Mouse (Mus musculus): ENCODE results near the gene Gprc5b.

Gene Gprc5b

DNA sequence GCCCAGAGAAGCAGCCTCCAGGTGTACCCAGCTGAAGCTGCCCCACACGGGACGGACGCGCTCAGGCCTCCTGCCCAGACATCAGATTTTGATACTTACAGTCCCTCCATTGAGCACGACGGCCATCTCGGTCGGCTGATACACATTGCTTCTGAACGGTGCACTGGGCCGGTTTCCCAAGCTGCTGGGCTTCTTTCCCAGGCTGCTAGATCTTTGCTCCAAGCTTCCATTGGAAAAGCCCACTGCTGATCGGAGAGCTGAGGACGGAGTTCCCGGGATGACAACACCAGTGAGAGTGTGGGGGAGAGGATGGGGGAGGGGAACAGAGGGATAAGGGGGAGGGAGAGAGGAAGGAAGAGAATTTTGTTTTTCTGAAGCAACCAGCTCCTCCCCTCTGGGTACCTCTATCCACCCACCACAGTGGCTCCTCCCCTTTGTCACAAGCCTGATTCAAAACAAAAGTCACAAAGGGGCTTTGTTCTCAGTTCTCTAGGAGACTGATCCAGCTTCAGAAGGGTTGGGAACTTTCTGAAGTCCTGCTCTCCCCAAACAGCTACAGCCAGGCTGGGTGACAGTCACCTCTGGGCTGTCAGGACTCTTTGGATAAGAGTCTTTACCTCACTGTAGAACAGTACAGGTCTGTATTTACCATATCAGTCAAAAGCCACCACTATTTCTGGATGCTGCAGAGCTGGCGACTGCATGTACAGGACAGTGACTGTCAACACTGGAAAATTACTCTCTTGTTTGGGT lies 18.4 kb downstream of the Gprc5b start:
- POLR2A ChIA-PET, result interaction anchor here (0.6 to 8.2 kb wide), 29 partner anchors 8 to 657 kb away, joined by 3 to 77 read pairs (median 4); partner anchors contain the start of genes Gprc5b (in 2 of the 4), Iqck (in 1 of the 4), Knop1 (in 1 of the 4) and Vps35l (in 1 of the 4)
- CTCF ChIA-PET, result interaction anchor here (0.5 to 2.0 kb wide), 14 partner anchors 10 to 922 kb away, joined by 3 to 16 read pairs (median 3); partner anchors contain the start of gene Gprc5b (in 2 of the 4)

GRCm38 (mm10) chr7:118975837-118976236 lies 19.2 kb downstream of the Gprc5b start:
- ChIA-PET POLR2A (interaction anchor here (0.6 to 8.2 kb wide), 15 partner anchors 11 to 767 kb away, joined by 3 to 77 read pairs (median 3); partner anchors contain the start of gene Gprc5b (in 1 of the 4)), CTCF (interaction anchor here in 3 of 4 experiments (0.6 to 2.0 kb wide), 8 partner anchors 10 to 921 kb away, joined by 3 to 16 read pairs (median 4); partner anchors contain the start of gene Gprc5b (in 1 of the 3))

GRCm38 (mm10) chr7:118973377-118973776 lies 21.6 kb downstream of the Gprc5b start:
- ChIA-PET POLR2A (interaction anchor here in 2 of 4 experiments (0.6 to 8.2 kb wide), 4 partner anchors 8 to 30 kb away, joined by 3 to 77 read pairs (median 4); partner anchors contain the start of gene Gprc5b (in 1 of the 2)), CTCF (no interaction called here)

DNA sequence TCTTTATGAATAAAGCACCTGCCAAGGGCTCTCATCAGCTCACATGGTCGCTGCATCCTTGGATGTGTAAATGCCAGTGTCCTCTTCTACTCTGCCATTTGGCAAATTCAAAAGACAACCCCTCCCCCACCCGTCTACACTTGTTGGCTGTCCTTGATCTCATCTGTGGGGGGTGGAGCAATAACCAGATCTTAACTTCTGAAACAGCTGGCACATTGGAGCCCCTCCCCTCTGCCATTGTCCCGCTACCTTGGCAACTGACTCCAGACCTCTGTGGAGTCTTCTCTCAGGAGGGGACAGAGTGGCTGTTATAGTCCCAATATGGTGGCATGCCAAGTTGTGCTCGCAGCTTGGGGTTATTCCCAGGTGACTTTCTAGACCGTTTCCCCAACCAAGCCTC lies 22.7 kb downstream of the Gprc5b start:
- ChIA-PET POLR2A (interaction anchor here in 2 of 4 experiments (0.6 to 8.2 kb wide), 3 partner anchors 20 to 661 kb away, joined by 3 to 77 read pairs (median 4); partner anchors contain the start of gene Gprc5b (in 1 of the 2)), CTCF (interaction anchor here in 1 of 4 experiments (0.6 kb wide), 1 partner anchor 29 kb away, joined by 6 read pairs; no protein-coding TSS in a partner anchor)

DNA sequence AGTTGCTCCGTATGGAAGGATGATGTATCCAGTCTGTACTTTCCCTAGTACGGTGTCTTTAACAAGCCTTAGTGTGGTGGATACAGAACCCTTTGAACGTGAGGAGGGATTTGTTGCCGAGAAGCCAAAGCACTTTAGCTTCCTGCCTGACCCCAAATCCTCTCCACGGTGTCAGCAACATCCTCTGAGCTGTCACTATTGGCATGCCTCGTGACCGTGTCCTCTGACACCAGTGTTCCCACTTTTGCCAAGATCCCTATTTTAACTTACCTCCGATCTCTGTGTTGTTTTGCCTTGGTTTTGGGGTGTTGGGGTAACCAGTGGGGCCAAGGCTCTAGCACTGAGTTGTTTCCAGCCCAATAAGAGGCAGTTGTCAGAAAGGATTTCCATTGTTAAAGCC lies 23.5 kb downstream of the Gprc5b start:
- ChIA-PET POLR2A (interaction anchor here in 1 of 4 experiments (8.2 kb wide), 1 partner anchor 21 kb away, joined by 77 read pairs; the partner anchor contains the start of gene Gprc5b), CTCF (no interaction called here)

DNA sequence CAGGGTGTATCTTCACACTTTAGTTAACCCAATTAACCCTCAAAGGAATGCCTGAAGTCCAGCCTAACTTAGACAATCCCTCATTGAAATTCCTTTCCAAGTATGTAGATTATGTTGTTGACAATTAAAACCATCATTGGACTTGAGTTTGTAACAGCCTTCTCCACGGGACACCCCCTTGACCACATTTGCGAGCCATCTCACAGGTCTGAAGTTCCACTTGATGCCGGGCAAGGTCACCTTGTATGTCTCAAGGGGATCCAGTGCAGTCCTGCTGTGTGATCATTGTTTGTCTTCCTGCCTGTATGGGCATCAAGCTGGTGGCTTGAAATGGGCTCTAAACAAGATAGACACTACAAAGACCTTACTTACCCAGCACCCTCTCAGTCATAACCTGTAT lies 26.1 kb downstream of the Gprc5b start:
- CTCF ChIA-PET, result no interaction called here

GRCm38 (mm10) chr7:118965198-118965597 lies 29.8 kb downstream of the Gprc5b start:
- CTCF ChIA-PET, result interaction anchor here in 1 of 4 experiments (1.3 kb wide), 1 partner anchor 31 kb away, joined by 3 read pairs; no protein-coding TSS in a partner anchor

More for the DNA sequence above, 26.1 kb downstream of the Gprc5b start:
- POLR2A ChIA-PET, result interaction anchor here in 2 of 4 experiments (0.9 to 2.3 kb wide), 9 partner anchors 8 to 203 kb away, joined by 3 to 8 read pairs (median 3); no protein-coding TSS in a partner anchor

DNA sequence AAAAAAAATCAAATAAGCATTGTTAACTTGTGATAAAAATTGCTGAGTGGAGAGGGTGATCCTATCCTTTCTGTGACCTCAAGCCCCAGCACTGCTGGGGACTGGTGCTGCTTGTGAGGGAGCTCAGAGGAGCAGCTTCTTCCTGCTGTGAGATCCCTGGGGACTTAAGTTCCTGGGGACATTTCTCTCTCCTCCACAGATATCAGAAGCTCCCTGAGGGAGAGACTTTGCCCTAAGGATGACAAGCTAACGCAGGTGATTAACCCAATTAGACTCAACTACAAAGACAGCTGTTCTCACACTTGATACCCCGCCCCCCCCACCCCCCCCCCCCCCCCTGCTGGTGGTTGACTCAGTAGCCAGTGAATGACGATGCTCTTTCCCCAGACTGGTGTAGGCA lies 30.2 kb downstream of the Gprc5b start:
- ChIA-PET POLR2A (interaction anchor here in 3 of 4 experiments (0.6 to 1.6 kb wide), 9 partner anchors 9 to 342 kb away, joined by 3 to 13 read pairs (median 3); no protein-coding TSS in a partner anchor), CTCF (interaction anchor here in 2 of 4 experiments (0.7 to 1.3 kb wide), 2 partner anchors 31 to 51 kb away, joined by 3 to 13 read pairs; no protein-coding TSS in a partner anchor)

More at GRCm38 (mm10) chr7:118965198-118965597, 29.8 kb downstream of the Gprc5b start:
- POLR2A ChIA-PET, result interaction anchor here in 3 of 4 experiments (0.6 to 1.6 kb wide), 7 partner anchors 8 to 77 kb away, joined by 3 to 13 read pairs (median 3); no protein-coding TSS in a partner anchor

DNA sequence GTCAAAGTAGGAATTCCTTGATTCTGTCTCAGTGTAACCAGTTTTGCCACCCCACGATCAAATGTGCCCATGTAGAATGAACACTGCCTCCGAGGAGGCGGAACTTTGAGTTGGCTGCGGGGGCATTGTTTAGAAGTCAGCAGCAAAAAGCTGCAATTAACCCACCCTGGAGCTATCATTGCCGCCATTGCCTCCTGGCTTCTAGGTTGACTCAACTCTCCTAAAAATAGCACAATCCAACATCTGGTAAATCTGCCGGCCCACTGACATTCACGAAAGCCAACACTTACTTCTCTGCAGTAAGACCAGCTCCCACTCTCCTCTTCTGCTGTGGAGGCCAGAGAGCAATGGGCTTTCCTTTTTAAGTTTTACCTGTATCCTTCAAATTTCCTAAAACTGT lies 35.8 kb downstream of the Gprc5b start:
- CTCF ChIA-PET, result no interaction called here

DNA sequence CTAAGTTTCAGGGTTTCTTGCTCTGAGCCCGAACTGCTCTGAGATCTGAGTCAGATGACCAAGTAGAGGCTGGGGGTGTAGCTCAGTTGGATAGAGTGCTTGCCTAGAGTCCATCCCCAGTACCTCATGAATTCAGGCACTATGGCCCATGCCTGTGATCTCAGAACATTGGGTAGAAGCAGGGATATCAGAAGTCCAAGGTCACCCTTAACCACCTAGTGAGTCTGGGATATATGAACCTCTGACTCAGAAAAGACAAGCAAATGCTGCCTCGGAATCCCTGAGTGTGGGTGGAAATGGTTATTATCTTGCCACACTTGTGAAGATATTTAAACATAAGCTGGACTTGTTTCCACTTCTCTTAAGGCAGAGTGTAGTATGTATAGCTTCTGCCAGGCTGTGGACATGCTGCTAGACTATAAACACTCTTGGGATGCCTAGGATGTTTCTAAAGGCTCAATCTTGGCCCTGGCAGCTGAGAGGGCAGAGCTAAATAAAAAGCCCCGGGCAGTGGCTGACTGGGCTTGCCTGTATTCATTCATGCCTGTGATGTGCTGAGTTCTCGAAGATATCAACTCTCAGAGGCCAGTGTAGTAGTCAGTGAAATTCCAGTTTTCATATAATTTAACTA lies 38.3 kb downstream of the Gprc5b start:
- ChIA-PET POLR2A (interaction anchor here in 2 of 4 experiments (0.9 to 1.3 kb wide), 2 partner anchors 12 to 138 kb away, joined by 3 read pairs; no protein-coding TSS in a partner anchor), CTCF (no interaction called here)

More for the DNA sequence above, 35.8 kb downstream of the Gprc5b start:
- POLR2A ChIA-PET, result interaction anchor here in 2 of 4 experiments (0.8 to 3.3 kb wide), 6 partner anchors 10 to 33 kb away, joined by 3 to 14 read pairs (median 3); no protein-coding TSS in a partner anchor

DNA sequence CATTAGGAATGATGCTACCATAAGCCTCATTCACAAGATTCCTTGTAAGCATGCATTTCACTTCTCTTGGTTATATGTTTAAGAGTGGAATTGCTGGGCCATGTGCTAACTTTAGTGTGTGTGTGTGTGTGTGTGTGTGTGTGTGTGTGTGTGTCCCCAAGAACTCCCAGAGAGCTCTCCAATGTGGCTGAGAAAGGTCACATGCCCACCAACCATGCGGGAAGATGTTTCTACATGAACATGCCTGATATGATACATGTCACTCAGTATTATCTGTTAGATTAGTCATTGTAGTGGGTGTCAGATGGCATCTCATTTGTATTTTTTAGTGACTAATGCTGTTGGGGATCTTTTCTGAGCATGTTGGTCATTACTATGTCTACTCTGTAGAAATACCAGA lies 40.0 kb downstream of the Gprc5b start:
- POLR2A ChIA-PET, result interaction anchor here in 1 of 4 experiments (0.5 to 0.9 kb wide), 2 partner anchors 23 to 1372 kb away, joined by 3 to 4 read pairs; no protein-coding TSS in a partner anchor
- CTCF ChIA-PET, result no interaction called here

DNA sequence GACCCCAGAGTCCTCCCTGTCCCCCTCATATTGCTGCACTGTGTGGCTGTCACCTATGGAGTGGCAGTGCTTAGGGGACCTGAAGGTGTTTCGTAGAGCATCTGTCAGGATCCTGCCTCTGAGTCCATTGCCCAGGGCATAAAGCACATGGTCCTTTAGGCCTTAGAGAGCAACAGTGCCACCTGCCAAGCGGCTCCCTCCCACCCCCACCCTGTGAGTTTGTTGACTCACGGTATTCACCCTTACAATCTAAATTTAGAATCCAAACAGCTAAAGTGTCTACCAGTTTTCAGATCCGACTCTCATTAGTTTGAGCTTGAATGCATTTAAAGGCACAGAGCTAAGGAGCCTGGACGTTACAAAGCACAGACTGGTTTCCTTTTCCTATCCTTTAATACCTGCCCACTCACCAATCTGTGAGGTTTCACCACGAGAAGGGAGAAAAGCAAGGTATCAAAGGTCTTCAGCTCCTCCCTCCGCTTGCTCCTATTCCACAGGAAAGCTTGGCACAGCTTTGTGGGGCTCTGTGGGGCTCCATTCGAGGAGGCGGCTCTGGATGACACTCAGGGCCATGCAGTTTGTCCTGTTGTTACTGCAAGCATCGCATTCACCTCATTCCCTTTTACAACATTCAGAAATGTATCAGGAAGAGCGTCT lies 41.3 kb downstream of the Gprc5b start:
- ChIA-PET CTCF (interaction anchor here in 1 of 4 experiments (0.6 kb wide), 2 partner anchors 280 to 392 kb away, joined by 4 to 5 read pairs; no protein-coding TSS in a partner anchor), POLR2A (interaction anchor here in 2 of 4 experiments (0.9 to 1.6 kb wide), 3 partner anchors 9 to 15 kb away, joined by 3 to 6 read pairs (median 3); no protein-coding TSS in a partner anchor)

- ChIA-PET CTCF (interaction anchor here in 1 of 4 experiments (0.6 kb wide), 1 partner anchor 27 kb away, joined by 3 read pairs; no protein-coding TSS in a partner anchor), POLR2A (interaction anchor here in 1 of 4 experiments (1.1 kb wide), 1 partner anchor 50 kb away, joined by 3 read pairs; no protein-coding TSS in a partner anchor)
Measured at GRCm38 (mm10) chr7:118949749-118950148, 45.3 kb downstream of the Gprc5b start.

DNA sequence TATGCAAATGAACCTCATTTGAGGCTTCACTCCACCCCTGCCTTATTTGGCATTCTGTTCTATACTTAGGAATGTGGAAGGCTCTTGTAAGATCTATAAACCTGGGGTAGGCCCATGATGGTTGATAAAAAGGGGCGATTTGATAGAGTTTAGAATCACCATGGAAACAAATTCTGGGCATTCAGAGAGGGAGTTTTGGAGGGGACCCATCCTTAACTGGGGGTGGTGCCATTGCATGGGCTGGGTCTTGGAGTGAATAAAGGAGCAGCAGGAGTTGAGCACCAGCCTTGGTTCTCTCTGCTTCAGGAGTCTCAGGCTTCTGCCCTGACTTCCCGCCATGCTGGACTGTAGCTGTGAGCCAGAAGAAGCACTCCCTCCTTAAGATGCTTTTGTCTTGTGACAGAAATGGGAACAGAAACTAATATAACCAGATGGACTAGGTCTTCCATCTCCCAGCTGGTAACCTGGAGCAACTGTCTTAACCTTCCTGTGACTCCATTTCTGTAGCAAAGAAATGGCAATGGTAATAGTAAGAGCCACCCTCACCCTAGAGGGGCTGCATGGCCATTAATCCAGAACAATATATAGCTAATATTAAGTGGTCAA lies 46.2 kb downstream of the Gprc5b start:
- POLR2A ChIA-PET, result interaction anchor here in 1 of 4 experiments (1.1 kb wide), 1 partner anchor 50 kb away, joined by 3 read pairs; no protein-coding TSS in a partner anchor
- CTCF ChIA-PET, result no interaction called here

GRCm38 (mm10) chr7:118947241-118947640 lies 47.8 kb downstream of the Gprc5b start:
- POLR2A ChIA-PET, result no interaction called here
- CTCF ChIA-PET, result no interaction called here

DNA sequence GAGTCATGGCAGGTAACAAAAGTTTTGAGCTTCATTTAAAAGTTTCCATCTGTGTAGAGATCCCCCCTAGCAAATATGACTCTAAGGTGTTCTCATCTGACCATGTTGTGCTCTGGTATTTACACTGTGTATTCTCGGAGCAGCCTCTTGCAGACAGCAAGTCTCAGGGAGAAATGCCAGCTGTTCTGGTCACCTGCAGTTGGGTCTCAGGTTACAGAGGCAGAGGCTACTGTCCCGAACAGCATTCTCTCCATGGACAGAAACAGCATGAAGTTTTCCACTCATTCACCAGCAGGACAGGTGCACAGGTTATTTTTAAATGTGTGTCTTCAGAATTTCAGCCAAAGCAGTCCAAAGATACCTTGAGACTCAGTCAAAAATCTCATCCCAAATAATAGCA lies 50.1 kb downstream of the Gprc5b start:
- ChIA-PET CTCF (interaction anchor here in 2 of 4 experiments (0.7 to 0.9 kb wide), 2 partner anchors 66 to 576 kb away, joined by 3 read pairs; no protein-coding TSS in a partner anchor), POLR2A (interaction anchor here in 3 of 4 experiments (0.6 to 4.2 kb wide), 29 partner anchors 7 to 815 kb away, joined by 3 to 30 read pairs (median 3); partner anchors contain the start of genes Arl6ip1 (in 1 of the 3), Gprc5b (in 1 of the 3), Iqck (in 1 of the 3) and Knop1 (in 1 of the 3))

GRCm38 (mm10) chr7:118943170-118943569 lies 51.8 kb downstream of the Gprc5b start:
- ChIA-PET CTCF (interaction anchor here in 1 of 4 experiments (0.7 kb wide), 1 partner anchor 29 kb away, joined by 6 read pairs; no protein-coding TSS in a partner anchor), POLR2A (interaction anchor here in 3 of 4 experiments (0.6 to 4.2 kb wide), 10 partner anchors 9 to 839 kb away, joined by 3 to 30 read pairs (median 4); partner anchors contain the start of gene Vps35l (in 1 of the 3))

All from embryonic stem cell, embryonic (primary cell).